Mouse (Mus musculus): ENCODE results near the gene Gabbr1. TPM values are rescaled to one million over a fixed set of nuclear protein-coding genes. Genes with fewer than 3 reads are reported as not detected.

Gene Gabbr1
- polyA plus RNA-seq (2012; rRNA removed) = 20.3 and 20.6 TPM in 2 replicates

DNA sequence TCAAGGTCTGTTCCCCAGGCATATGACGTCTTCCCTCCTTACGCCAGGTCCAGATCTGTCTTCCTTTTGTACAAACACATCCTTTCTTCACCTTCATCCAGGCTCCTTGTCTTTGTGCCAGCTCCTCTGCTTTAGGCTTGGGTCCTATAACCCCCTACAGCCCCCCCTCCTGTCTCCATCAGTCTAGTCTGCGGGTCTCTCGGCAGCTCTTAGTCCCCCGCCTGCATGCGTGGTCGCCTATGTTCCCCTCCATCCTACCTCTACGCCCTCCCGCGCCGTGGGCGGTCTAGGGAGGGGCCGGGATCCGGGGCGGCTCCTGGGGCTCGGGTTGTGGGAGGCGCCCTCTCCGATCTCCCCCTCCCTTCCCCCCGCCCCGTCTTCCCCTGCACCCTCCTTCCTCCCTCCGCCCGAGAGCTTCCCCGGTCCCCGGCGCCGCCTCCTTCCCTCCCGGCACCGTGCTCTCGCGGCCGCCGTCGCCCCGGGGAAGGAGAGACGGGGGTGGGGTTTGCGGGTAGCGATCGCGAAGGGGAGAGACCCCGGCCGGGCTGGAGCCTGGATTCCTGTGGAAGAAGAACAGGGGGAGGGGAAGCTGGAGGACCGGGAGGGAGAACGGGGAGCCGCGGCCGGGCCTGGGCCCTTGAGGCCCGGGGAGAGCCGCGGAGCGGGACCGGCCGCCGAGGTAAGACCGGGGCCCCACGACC lies at the start of gene Gabbr1:
Gene Gabbr1, plus strand, starts transcription at position 356 of the 701 bp plus-strand sequence.

DNA sequence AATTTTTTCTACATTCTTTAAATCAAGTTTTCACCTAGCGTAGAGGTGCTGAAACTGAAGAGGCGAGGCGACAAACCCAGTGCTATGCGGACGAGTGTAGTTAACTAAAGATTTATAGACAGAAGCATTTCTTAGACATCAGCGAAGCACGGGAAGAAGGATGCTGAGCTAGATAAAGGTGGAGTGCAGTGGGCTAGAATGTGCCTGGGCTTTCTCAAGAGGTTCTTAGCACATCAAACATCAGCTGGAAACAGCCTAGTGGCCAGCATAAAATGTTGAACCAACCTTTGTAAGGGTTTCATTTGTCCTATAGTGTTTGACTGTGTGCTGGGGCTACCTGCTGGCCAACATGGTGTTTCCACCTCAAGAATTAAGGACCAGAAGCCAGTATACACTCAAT lies 44.9 kb upstream of the Gabbr1 start, which contains the start of gene Zfp57:
Gene Zfp57, plus strand, starts transcription at position 301 of the 400 bp plus-strand sequence.

DNA sequence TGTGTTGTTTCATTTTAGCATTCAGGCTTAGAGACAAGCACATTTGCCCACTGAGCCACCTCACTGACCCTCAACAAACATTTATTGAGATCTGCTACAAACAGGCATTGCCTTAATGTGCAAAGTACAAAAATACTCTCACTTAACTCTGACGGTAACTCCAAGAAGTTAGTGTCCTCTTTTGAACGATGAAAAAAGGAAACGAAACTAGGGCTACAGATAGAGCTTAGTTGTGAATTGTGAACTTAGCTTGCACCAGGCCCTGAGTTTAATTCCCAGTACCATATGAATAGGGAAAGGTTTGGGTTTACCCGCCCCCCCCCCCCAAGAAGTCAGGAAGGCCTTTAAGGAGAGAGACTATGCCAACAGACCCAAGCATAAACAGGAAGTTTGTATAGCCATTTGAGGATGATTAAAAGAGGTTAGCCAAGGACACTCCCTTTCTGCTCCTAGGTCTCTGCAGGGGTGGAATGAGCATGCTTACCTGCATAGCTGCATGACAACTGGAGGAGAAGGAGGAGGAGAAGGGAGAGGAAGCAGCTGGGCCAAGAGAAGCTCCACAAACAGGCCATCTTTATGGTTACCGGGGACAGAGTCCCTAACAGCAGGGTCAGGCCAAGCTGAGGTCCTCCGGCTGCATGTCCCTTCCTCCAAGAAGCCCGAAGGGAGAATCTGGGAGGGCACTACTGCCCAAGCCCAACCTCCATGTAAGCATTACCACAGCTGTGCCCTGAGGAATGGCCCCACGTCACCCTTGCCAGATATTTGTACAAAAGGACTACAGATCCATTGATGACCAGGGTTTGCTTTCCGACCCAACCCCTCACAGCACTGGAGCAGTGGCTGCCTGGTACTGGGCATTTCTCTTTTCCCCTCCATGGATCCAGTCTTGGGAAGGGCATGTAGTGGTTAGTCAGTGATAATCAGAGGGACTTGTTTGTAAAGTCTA lies 22.9 kb upstream of the Gabbr1 start, which contains the start of gene Mog:
Gene Mog, minus strand, starts transcription at position 771 of the 949 bp plus-strand sequence.

DNA sequence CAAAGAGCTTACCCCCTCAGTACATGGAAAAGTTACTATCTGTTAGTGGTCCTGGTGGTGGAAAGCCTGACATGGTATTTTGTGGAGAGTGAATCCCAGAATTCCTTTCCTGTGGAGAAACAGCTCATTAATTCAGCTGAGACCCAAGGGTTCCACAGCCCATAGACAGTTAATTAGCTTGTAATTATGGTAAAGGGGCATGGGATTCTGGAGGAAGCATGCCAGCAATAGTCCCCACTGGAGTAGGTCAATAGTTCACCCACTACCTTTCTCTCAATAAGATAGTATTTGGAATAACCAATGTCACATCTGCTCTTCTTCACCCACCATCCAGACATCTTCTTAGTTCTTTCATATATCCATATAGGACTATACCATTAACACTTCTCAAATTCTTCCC lies 42.6 kb downstream of the Gabbr1 start, which contains the start of gene Olfr90:
Gene Olfr90, minus strand, starts transcription at position 101 of the 400 bp plus-strand sequence.

DNA sequence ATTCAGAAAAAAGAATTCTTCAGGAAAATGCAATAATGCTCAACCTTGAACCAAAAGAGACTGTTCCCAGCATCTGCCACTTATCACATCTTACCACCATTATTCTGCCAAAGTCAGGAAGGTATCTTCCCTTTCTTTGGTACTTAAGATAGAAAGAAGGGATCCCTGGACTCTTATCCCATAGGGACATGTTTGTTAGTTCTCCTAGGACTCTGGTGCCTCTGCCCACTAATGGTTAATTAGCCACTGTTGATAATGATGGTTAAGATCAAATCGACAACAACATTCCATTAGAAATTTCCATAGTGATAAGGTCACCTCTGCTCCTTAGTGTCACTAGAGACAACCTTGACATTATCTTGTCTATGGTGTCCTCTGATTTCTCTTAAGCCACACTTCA lies 52.4 kb downstream of the Gabbr1 start, which contains the start of gene Olfr91:
Gene Olfr91, minus strand, starts transcription at position 101 of the 400 bp plus-strand sequence.

DNA sequence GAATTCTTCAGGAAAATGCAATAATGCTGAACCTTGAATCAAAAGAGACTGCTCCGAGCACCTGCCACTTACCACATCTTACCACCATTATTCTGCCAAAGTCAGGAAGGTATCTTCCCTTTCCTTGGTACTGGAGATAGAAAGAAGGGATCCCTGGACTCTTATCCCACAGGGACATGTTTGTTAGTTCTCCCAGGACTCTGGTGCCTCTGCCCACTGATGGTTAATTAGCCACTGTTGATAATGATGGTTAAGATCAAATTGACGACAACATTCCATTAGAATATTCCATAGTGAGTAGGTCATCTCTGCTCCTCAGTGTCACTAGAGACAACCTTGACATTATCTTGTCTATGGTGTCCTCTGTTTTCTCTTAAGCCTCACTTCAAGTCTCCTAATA lies 74.2 kb downstream of the Gabbr1 start, which contains the start of gene Olfr92:
Gene Olfr92, minus strand, starts transcription at position 101 of the 400 bp plus-strand sequence.

Other genes starting within 250 kb of the Gabbr1 start
- not detected in 2 replicates for gene H2-M10.6, start 233.8 kb upstream of the Gabbr1 start, polyA plus RNA-seq (2012; rRNA removed)
- 36.0 and 41.7 TPM in 2 replicates for gene Trim26, start 208.8 kb upstream of the Gabbr1 start, polyA plus RNA-seq (2012; rRNA removed)
- gene Trim15, start 178.8 kb upstream of the Gabbr1 start, polyA plus RNA-seq (2012; rRNA removed) = 6.8 and 15.1 TPM in 2 replicates
- not detected in 2 replicates for gene Trim10, start 176.4 kb upstream of the Gabbr1 start, polyA plus RNA-seq (2012; rRNA removed)
- gene Trim40, start 155.8 kb upstream of the Gabbr1 start, polyA plus RNA-seq (2012; rRNA removed) = 14.6 and 18.9 TPM in 2 replicates
- gene Trim31, start 147.8 kb upstream of the Gabbr1 start, polyA plus RNA-seq (2012; rRNA removed) = 18.0 and 23.9 TPM in 2 replicates
- gene Rnf39, start 103.0 kb upstream of the Gabbr1 start, polyA plus RNA-seq (2012; rRNA removed) = 38.9 and 42.9 TPM in 2 replicates
- gene Ppp1r11, start 94.2 kb upstream of the Gabbr1 start, polyA plus RNA-seq (2012; rRNA removed) = 45.1 and 56.4 TPM in 2 replicates
- gene Znrd1, start 87.4 kb upstream of the Gabbr1 start, polyA plus RNA-seq (2012; rRNA removed) = 19.3 and 25.8 TPM in 2 replicates
- 1.1 and 1.2 TPM in 2 replicates for gene Znrd1as, start 87.4 kb upstream of the Gabbr1 start, polyA plus RNA-seq (2012; rRNA removed)
- not detected in 2 replicates for gene 2410137M14Rik, start 64.7 kb upstream of the Gabbr1 start, polyA plus RNA-seq (2012; rRNA removed)
- gene H2-M5, start 56.4 kb upstream of the Gabbr1 start, polyA plus RNA-seq (2012; rRNA removed) = 0.28 TPM in 1 of 2 replicates, not detected in the other
- gene Zfp57, start 44.8 kb upstream of the Gabbr1 start, polyA plus RNA-seq (2012; rRNA removed) = 1.7 and 1.9 TPM in 2 replicates
- not detected in 2 replicates for gene Mog, start 22.6 kb upstream of the Gabbr1 start, polyA plus RNA-seq (2012; rRNA removed)
- not detected in 2 replicates for gene Olfr90, start 42.5 kb downstream of the Gabbr1 start, polyA plus RNA-seq (2012; rRNA removed)
- not detected in 2 replicates for gene Olfr91, start 52.3 kb downstream of the Gabbr1 start, polyA plus RNA-seq (2012; rRNA removed)
- gene Olfr92, start 74.1 kb downstream of the Gabbr1 start, polyA plus RNA-seq (2012; rRNA removed) = not detected in 2 replicates
- not detected in 2 replicates for gene Olfr93, start 115.5 kb downstream of the Gabbr1 start, polyA plus RNA-seq (2012; rRNA removed)
- gene Ubd, start 147.9 kb downstream of the Gabbr1 start, polyA plus RNA-seq (2012; rRNA removed) = 0.21 and 0.38 TPM in 2 replicates
- gene Olfr94, start 155.0 kb downstream of the Gabbr1 start, polyA plus RNA-seq (2012; rRNA removed) = not detected in 2 replicates
- not detected in 2 replicates for gene Olfr95, start 167.2 kb downstream of the Gabbr1 start, polyA plus RNA-seq (2012; rRNA removed)
- not detected in 2 replicates for gene Olfr96, start 174.2 kb downstream of the Gabbr1 start, polyA plus RNA-seq (2012; rRNA removed)
- gene Olfr97, start 191.4 kb downstream of the Gabbr1 start, polyA plus RNA-seq (2012; rRNA removed) = not detected in 2 replicates
- gene Olfr98, start 217.8 kb downstream of the Gabbr1 start, polyA plus RNA-seq (2012; rRNA removed) = not detected in 2 replicates
- 7.4 and 7.7 TPM in 2 replicates for gene H2-M3, start 224.3 kb downstream of the Gabbr1 start, polyA plus RNA-seq (2012; rRNA removed)
- gene Olfr99, start 237.5 kb downstream of the Gabbr1 start, polyA plus RNA-seq (2012; rRNA removed) = not detected in 2 replicates

Data from colon, adult 2 months (tissue).